Comparison of ENCODE assay signal across 7 mouse cellular contexts in the genomic region with DNA sequence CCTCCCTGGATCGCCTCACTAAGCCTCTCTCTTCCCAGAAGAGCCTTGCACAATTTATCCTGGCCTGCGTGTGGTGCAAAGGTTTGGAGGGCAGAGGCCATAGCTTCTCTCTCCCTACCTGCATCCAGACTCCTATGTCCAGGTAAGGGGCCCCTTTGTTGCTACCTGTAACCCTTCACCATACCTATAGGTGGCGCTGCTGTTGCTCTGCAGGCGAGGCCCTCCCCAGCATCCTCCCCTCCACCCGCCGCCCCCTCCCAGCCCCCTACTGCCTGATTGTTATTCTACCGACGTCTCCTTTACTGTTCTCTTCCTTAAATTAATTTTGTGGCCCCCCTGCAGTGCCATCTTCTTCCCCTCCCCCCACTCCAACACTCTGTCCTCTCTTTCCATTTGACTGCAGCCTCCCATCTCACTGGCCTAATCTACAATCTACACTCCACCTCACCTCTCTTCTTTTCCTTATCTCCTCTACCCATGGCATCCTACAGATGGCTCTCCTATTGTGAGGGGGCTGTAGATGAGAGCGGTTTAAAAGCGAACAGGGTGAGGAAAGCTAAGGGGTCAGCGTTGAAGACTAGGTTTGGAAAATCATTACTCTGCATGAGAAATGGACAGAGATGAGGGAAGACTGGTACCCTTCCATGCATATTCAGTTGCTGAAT. TPM values are rescaled to one million over a fixed set of nuclear protein-coding genes. Genes with fewer than 3 reads are reported as not detected.
A peak's percentile ranks its signal among the peaks of the same experiment; 100 is the strongest.
DNase-seq lines count a peak whose midpoint lies in the region; ATAC-seq and TF ChIP-seq lines count a peak whose summit lies in the region.

No protein-coding gene starts in this region.

- no peaks in the 10 kb centered on the region for H3K27me3 ChIP-seq in thymus, adult 2 months (ENCODE audit: control insufficient read depth, insufficient read depth, low read length)
- H3K27me3 ChIP-seq in hindbrain, embryonic 14.5 days (ENCODE audit: control insufficient read depth, insufficient read depth, low read length): no peaks in the 10 kb centered on the region; the same call in 1 of the 2 replicates
- H3K27me3 ChIP-seq in midbrain, embryonic 15.5 days (replicated peaks): no peaks in the 10 kb centered on the region

- H3K4me3 ChIP-seq in thymus, adult 2 months (ENCODE audit: control insufficient read depth, insufficient read depth, low read length): no peak overlapping the region
- no peak overlapping the region for H3K4me3 ChIP-seq in hindbrain, embryonic 14.5 days (replicated peaks; ENCODE audit: low read length)
- H3K4me3 ChIP-seq in midbrain, embryonic 15.5 days: no peak overlapping the region

- peak overlapping the region; percentile 40; the same call in 1 of the 2 replicates for H3K9ac ChIP-seq in hindbrain, embryonic 14.5 days
- H3K9ac ChIP-seq in midbrain, embryonic 15.5 days: peak overlapping the region; percentile 18; the same call in 1 of the 2 replicates

- DNase-seq in thymus, adult 2 months: peak; percentile 32
- DNase-seq in thymus, adult 18-20 months: no peak
- DNase-seq in cerebellum, postnatal 25 days: peak; percentile 65 to 77
- DNase-seq in hindbrain, embryonic 14.5 days (ENCODE audit: low spot score): peak; percentile 73
- DNase-seq in adrenal gland, adult (ENCODE audit: inconsistent age in 2 of 2, low spot score in 1 of 2): no peak
- DNase-seq in gastrocnemius, postnatal 10 days: no peak

- H3K4me2 ChIP-seq in hindbrain, embryonic 14.5 days (replicated peaks): peak overlapping the region; percentile 42
- H3K4me2 ChIP-seq in midbrain, embryonic 15.5 days: peak overlapping the region; percentile 41

- peaks cover 13% of the 10 kb centered on the region for H3K36me3 ChIP-seq in thymus, adult 2 months (ENCODE audit: control insufficient read depth, insufficient read depth, low read length)
- peaks cover 12% of the 10 kb centered on the region for H3K36me3 ChIP-seq in hindbrain, embryonic 14.5 days (replicated peaks; ENCODE audit: control insufficient read depth, insufficient read depth)
- 0 out of 2 replicates have a peak, but pooled peaks cover 2% of the 10 kb centered on the region for H3K36me3 ChIP-seq in midbrain, embryonic 15.5 days (replicated peaks)

- no peak for TF ChIP-seq POLR2A in thymus, adult 2 months (IDR thresholded peaks at IDR 0.05; ENCODE audit: control insufficient read depth, extremely low read depth, insufficient read depth, low read length, poor library complexity)

- WGBS in thymus, adult 2 months: 40% methylated on average over 11 of the region's 11 CpGs
- 4% methylated on average over 11 of the region's 11 CpGs for WGBS in hindbrain, embryonic 14.5 days
- 5% methylated on average over 11 of the region's 11 CpGs for WGBS in midbrain, embryonic 15.5 days

- no peak overlapping the region for H3K27ac ChIP-seq in thymus, adult 2 months (ENCODE audit: control insufficient read depth, insufficient read depth, low read length)
- H3K27ac ChIP-seq in hindbrain, embryonic 14.5 days: peak overlapping the region; percentile 95
- peak overlapping the region; percentile 87 for H3K27ac ChIP-seq in midbrain, embryonic 15.5 days

- no peaks in the 10 kb centered on the region for H3K4me1 ChIP-seq in thymus, adult 2 months (replicated peaks; ENCODE audit: control insufficient read depth, insufficient read depth, low read length)
- H3K4me1 ChIP-seq in hindbrain, embryonic 14.5 days (replicated peaks; ENCODE audit: control insufficient read depth, insufficient read depth, low read length): peaks cover 38% of the 10 kb centered on the region
- H3K4me1 ChIP-seq in midbrain, embryonic 15.5 days: peaks cover 38% of the 10 kb centered on the region

- no peaks in the 10 kb centered on the region for H3K9me3 ChIP-seq in hindbrain, embryonic 14.5 days (ENCODE audit: control insufficient read depth, low read length)
- H3K9me3 ChIP-seq in midbrain, embryonic 15.5 days: no peaks in the 10 kb centered on the region

- peak; percentile 44; the same call in 1 of the 2 replicates for TF ChIP-seq CTCF in thymus, adult 2 months (IDR thresholded peaks at IDR 0.05; ENCODE audit: borderline replicate concordance, control insufficient read depth, extremely low read depth, insufficient read depth, low read length, poor library complexity)

- ATAC-seq in hindbrain, embryonic 14.5 days (ENCODE audit: low FRiP score): peak; percentile 35
- ATAC-seq in midbrain, embryonic 15.5 days (replicated peaks): peak; percentile 44

RNA-seq across cellular contexts. Expression of a gene that starts 13.9 kb away (rescaled TPM):
- 24.6 and 31.0 TPM in 2 replicates for polyA plus RNA-seq in thymus, adult 2 months (2012; rRNA removed)
- 42.6 and 43.1 TPM in 2 replicates for polyA plus RNA-seq in hindbrain, embryonic 14.5 days (2014; fragmentation: Nextera tagmentation; extraction: Ambion mirVana)
- 47.8 and 50.2 TPM in 2 replicates for polyA plus RNA-seq in midbrain, embryonic 15.5 days (2015; fragmentation: Nextera tagmentation; extraction: Ambion mirVana)
- total RNA-seq in gastrocnemius, postnatal 10 days (2021): 10 to 100 TPM; 22.4 to 24.1 TPM

RNA-seq across cellular contexts. Expression of a gene that starts 34.7 kb away (rescaled TPM):
- 0.23 and 0.96 TPM in 2 replicates for polyA plus RNA-seq in thymus, adult 2 months (2012; rRNA removed)
- polyA plus RNA-seq in hindbrain, embryonic 14.5 days (2014; fragmentation: Nextera tagmentation; extraction: Ambion mirVana): 5.6 and 6.7 TPM in 2 replicates
- 7.5 and 8.7 TPM in 2 replicates for polyA plus RNA-seq in midbrain, embryonic 15.5 days (2015; fragmentation: Nextera tagmentation; extraction: Ambion mirVana)
- 100 to 1,000 TPM; 393 to 495 TPM for total RNA-seq in gastrocnemius, postnatal 10 days (2021)

RNA-seq across cellular contexts. Expression of a gene that starts 52.4 kb away (rescaled TPM):
- polyA plus RNA-seq in thymus, adult 2 months (2012; rRNA removed): not detected in 2 replicates
- polyA plus RNA-seq in hindbrain, embryonic 14.5 days (2014; fragmentation: Nextera tagmentation; extraction: Ambion mirVana): not detected in 2 replicates
- polyA plus RNA-seq in midbrain, embryonic 15.5 days (2015; fragmentation: Nextera tagmentation; extraction: Ambion mirVana): not detected in 2 replicates
- total RNA-seq in gastrocnemius, postnatal 10 days (2021): not detected

Comparison
In these comparisons a context has a peak if more than half of its experiments do, and no peak if none do; other contexts are left out.
1. DNase-seq: peak in thymus, adult 2 months (single experiment), cerebellum, postnatal 25 days (2 of 2) and hindbrain, embryonic 14.5 days (single experiment); none in thymus, adult 18-20 months (0 of 2), adrenal gland, adult (0 of 2) and gastrocnemius, postnatal 10 days (single experiment).